ENCODE assay signal across 9 mouse cellular contexts in the genomic region with DNA sequence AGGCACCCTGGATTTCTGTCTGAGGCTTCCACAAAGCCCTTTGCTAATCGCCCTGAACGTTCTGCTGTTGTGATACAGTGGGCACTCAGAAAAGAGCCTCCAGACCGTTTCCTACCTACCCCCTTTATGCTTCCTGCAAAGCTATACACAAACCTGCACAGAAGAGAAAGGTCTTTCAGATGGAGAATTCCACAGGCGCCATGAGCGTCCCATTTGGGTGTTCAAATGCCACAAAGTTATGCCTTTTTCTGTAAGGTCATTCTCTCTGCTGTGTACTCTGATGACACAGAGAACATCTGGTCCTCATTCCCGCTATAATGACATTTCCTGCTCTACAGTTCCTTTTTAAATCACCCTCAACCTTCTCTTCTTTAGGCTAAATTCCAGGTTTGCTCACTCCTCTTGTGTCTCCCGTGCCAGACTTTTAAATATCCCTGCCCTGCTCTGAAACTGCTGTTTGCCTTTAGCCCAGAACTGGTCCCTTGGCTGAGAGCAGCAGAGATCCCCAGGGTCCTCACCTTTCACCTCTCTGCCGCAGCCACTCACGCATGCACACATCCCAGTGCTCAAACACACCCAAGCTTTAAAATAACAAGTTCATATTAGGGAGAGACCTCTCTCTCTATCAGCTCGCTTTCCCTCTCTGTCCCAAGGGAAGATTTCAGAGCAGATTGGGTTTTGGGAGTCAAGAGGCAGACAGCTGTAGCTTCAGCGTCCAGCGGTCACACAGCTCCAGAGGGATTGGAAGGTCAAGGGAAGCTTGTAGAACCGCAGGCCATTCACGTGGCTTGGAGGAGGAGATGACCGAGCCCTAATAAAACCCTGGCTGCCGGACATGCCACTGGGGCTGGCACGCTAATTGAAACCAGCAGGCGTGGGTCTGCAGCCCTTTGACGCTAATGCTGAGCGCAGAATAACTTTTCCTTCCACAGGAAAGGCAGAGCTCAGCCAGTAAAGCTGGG.
DNase-seq lines count a peak whose midpoint lies in the region; ATAC-seq and TF ChIP-seq lines count a peak whose summit lies in the region.
"Had no signal": no experiment of that assay in that cellular context is flagged by ENCODE, and none has a peak within 500 bp of the region (broad histone marks: within the 10 kb centered on the region; RNA-seq: fewer than 3 reads in every experiment).

No protein-coding gene starts in this region.

- H3K36me3 ChIP-seq in hindbrain, embryonic 16.5 days (ENCODE audit: control insufficient read depth, insufficient read depth, low read length): no peaks in the 10 kb centered on the region
- H3K36me3 ChIP-seq in liver, postnatal 0 days (replicated peaks; ENCODE audit: insufficient read depth, low read length): no peaks in the 10 kb centered on the region
- H3K36me3 ChIP-seq in stomach, embryonic 14.5 days (ENCODE audit: control insufficient read depth, insufficient read depth, low read length): no peaks in the 10 kb centered on the region

- no peak overlapping the region for H3K9ac ChIP-seq in hindbrain, embryonic 16.5 days (ENCODE audit: low read depth, low read length)
- H3K9ac ChIP-seq in liver, postnatal 0 days (replicated peaks): no peak overlapping the region
- H3K9ac ChIP-seq in stomach, embryonic 14.5 days (replicated peaks; ENCODE audit: low read depth, low read length): no peak overlapping the region

- no peaks in the 10 kb centered on the region for H3K27me3 ChIP-seq in hindbrain, embryonic 16.5 days (replicated peaks; ENCODE audit: control insufficient read depth, insufficient read depth, low read length)
- H3K27me3 ChIP-seq in liver, postnatal 0 days (ENCODE audit: insufficient read depth, low read length): no peaks in the 10 kb centered on the region
- no peaks in the 10 kb centered on the region for H3K27me3 ChIP-seq in stomach, embryonic 14.5 days (ENCODE audit: control insufficient read depth, insufficient read depth, low read length)

- H3K9me3 ChIP-seq in hindbrain, embryonic 16.5 days (ENCODE audit: control insufficient read depth, low read length): no peaks in the 10 kb centered on the region
- no peaks in the 10 kb centered on the region for H3K9me3 ChIP-seq in liver, postnatal 0 days (ENCODE audit: low read length)
- no peaks in the 10 kb centered on the region for H3K9me3 ChIP-seq in stomach, embryonic 14.5 days (ENCODE audit: control insufficient read depth, low read depth, low read length)

- H3K4me3 ChIP-seq in hindbrain, embryonic 16.5 days (ENCODE audit: low read length): no peak overlapping the region
- no peak overlapping the region for H3K4me3 ChIP-seq in liver, postnatal 0 days (ENCODE audit: low read depth, low read length)
- no peak overlapping the region for H3K4me3 ChIP-seq in stomach, embryonic 14.5 days (ENCODE audit: low read depth, low read length)

- no peak for TF ChIP-seq EP300 in liver, postnatal 0 days (IDR thresholded peaks at IDR 0.05; ENCODE audit: low read depth)

- TF ChIP-seq CTCF in liver, postnatal 0 days (IDR thresholded peaks at IDR 0.05; ENCODE audit: low read depth): no peak

- WGBS in hindbrain, embryonic 16.5 days: 56% methylated on average over 20 of the region's 20 CpGs
- 60% methylated on average over 20 of the region's 20 CpGs for WGBS in liver, postnatal 0 days (ENCODE audit: insufficient replicate concordance)
- WGBS in stomach, embryonic 14.5 days: 30% methylated on average over 20 of the region's 20 CpGs

- no peak overlapping the region for H3K27ac ChIP-seq in hindbrain, embryonic 16.5 days (ENCODE audit: low read depth, low read length)
- no peak overlapping the region for H3K27ac ChIP-seq in liver, postnatal 0 days (ENCODE audit: low read depth)
- H3K27ac ChIP-seq in stomach, embryonic 14.5 days (ENCODE audit: low read length): no peak overlapping the region
- H3K27ac ChIP-seq: macrophage had no signal

- H3K4me2 ChIP-seq in hindbrain, embryonic 16.5 days (ENCODE audit: low read length): peak overlapping the region; percentile 10
- H3K4me2 ChIP-seq in liver, postnatal 0 days (ENCODE audit: low read depth, low read length): 0 out of 2 replicates have a peak overlapping the region, but pooled peaks have one; percentile 3
- peak overlapping the region; percentile 23 for H3K4me2 ChIP-seq in stomach, embryonic 14.5 days (replicated peaks; ENCODE audit: low read depth, low read length)

- intact Hi-C loops in gastrocnemius, postnatal 14 days (cut with DNase I; ENCODE audit: low total_unique reads): no loop called here

- 0 out of 2 replicates have a peak, but pooled peaks have one; percentile 20 for ATAC-seq in hindbrain, embryonic 16.5 days
- ATAC-seq in liver, postnatal 0 days: no peak
- ATAC-seq in stomach, embryonic 14.5 days (ENCODE audit: insufficient number of reproducible peaks, insufficient read depth, low FRiP score, low read depth): no peak

- DNase-seq in cerebellum, adult 9-10 months: peak; percentile 12
- no peak for DNase-seq in cerebellum, adult 11 months
- DNase-seq in adrenal gland, postnatal 25 days: peak; percentile 24
- peak; percentile 64 for DNase-seq in gastrocnemius, postnatal 14 days
- DNase-seq in liver, postnatal 0 days: no peak
- no peak for DNase-seq in spleen, adult 12 weeks (ENCODE audit: low spot score)

- H3K4me1 ChIP-seq in hindbrain, embryonic 16.5 days (ENCODE audit: control insufficient read depth, insufficient read depth, low read depth, low read length): no peaks in the 10 kb centered on the region
- no peaks in the 10 kb centered on the region for H3K4me1 ChIP-seq in liver, postnatal 0 days (ENCODE audit: insufficient read depth)
- H3K4me1 ChIP-seq in stomach, embryonic 14.5 days (ENCODE audit: control insufficient read depth, insufficient read depth, low read length): peaks cover 8% of the 10 kb centered on the region; the same call in 1 of the 2 replicates

Comparison
In these comparisons a context has a peak if more than half of its experiments do, and no peak if none do; other contexts are left out.
1. DNase-seq: peak in cerebellum, adult 9-10 months (single experiment), adrenal gland, postnatal 25 days (single experiment) and gastrocnemius, postnatal 14 days (single experiment); none in cerebellum, adult 11 months (single experiment), liver, postnatal 0 days (single experiment) and spleen, adult 12 weeks (single experiment).
2. Peak in every context shown above with its lines, with median percentiles within 50 percentile points of each other: H3K4me2 ChIP-seq.